Mouse (Mus musculus): ENCODE measurements around the gene Tfap2a. TPM values are rescaled to one million over a fixed set of nuclear protein-coding genes. Genes with fewer than 3 reads are reported as not detected.

Tfap2a gene
- polyA plus RNA-seq, 1 experiment from 2014 or later = 9.5 TPM

DNA sequence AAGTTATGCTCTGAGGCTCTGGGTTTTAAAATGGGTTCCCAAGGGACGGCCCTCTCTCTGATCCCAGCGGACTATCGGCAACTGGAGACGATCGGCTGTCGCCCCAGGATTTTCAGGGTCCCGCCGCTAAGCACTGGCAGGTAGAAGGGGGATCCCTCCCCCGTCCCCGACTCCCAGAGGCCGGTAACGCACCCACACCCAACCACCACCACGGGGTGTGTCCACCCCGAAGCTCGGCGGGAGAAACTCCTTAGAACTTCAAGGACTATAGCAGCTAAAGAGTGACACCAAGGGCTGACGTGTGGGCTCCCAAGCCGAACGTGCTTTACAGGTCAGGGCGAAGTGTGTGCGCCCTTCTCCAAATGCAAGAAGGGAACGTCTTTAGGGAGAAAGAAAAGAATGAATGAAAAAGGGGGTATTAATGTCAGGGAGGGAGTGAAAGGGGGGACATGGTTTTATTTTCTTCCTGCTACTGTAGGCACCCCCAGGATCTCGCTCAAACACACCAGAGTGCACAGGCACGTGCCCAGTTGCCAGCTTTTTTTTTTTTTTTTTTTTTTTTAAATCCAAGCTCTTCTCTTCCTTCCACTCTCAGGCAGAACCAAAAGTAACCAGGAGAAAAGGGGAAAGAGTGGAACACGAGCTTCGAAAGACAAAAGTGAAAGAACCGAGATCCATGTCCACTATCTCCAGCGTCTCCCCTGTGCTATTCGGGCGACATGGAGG lies 5.2 kb downstream of the Tfap2a start:
- Histone ChIP-seq H3K9me3 (no peaks in the 10 kb centered on the region), H3K4me1 (peaks cover 28% of the 10 kb centered on the region; the same call in 1 of the 2 replicates), H3K9ac (peak overlapping the region; percentile 84), H3K36me3 (no peaks in the 10 kb centered on the region), H3K4me3 (peak overlapping the region; percentile 59), H3K4me2 (replicated peaks) (peak overlapping the region; percentile 71), H3K27ac (peak overlapping the region; percentile 44; the same call in 1 of the 2 replicates), H3K27me3 (peaks cover 79% of the 10 kb centered on the region)
- under 1% methylated on average over 30 of the region's 30 CpGs for WGBS
- no peak for ATAC-seq (ENCODE audit: low FRiP score, low read depth)

DNA sequence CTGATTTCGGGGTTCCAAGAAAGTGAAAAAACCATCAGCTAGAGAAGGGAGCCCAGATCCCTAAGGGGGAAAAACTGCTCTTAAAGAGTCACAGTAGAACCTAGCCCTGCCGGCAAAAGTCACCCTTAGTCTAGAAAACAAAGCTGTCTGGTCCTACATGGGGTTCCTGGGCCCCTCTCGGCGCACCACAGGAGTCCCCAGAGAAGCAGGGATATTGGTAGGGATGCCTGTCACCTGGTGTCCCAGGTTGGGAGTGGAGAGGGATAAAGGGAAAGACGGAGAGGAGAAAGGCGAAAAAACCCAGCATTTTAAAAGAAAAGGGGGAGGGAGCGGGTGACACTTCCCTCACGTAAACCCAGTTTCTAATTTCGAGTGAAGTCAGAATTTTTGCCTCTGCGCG lies 6.1 kb downstream of the Tfap2a start:
- H3K4me3 ChIP-seq = peak overlapping the region; percentile 59
- peak overlapping the region; percentile 84 for H3K9ac ChIP-seq
- H3K27me3 ChIP-seq = peaks cover 77% of the 10 kb centered on the region
- WGBS = under 1% methylated on average over 11 of the region's 11 CpGs
- no peaks in the 10 kb centered on the region for H3K36me3 ChIP-seq
- peak overlapping the region; percentile 71 for H3K4me2 ChIP-seq (replicated peaks)
- no peaks in the 10 kb centered on the region for H3K9me3 ChIP-seq
- peak overlapping the region; percentile 91 for H3K27ac ChIP-seq
- no peak for ATAC-seq (ENCODE audit: low FRiP score, low read depth)
- peaks cover 25% of the 10 kb centered on the region; the same call in 1 of the 2 replicates for H3K4me1 ChIP-seq

DNA sequence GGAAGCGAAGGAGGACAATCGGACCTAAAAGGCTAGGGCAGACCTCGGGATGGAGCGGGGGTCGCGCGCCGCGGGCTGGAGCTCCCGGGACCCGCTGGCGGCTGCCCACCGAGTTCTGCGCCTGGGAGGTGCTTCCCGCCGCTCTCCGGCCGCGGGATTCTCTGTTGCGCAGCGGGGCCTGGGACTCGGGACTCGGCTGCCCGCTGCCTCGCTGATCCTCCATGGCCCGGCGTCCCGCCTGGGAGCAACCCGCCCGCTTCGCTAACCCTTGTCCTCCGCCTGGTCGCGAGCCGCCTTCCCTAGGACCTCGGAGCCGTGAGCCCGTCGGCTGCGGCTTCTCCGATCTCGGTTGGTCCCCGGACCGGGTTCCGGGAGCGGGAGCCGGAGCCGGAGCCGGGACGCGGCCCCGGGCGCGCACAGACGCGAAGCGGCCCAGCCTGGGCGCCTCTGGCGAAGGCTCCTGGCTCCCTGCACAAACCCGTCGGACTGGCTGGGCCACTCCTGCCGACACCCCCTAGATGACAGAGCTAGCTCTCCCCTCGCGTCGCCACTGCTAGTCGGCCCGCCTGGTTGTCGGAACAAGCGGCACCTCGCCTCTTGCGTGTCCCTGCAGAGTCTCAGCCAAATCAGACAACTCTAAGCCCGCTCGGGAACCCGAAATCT lies 6.9 kb downstream of the Tfap2a start:
- no peaks in the 10 kb centered on the region for H3K9me3 ChIP-seq
- H3K4me2 ChIP-seq (replicated peaks) = peak overlapping the region; percentile 71
- WGBS = under 1% methylated on average over 74 of the region's 74 CpGs
- H3K4me3 ChIP-seq = peak overlapping the region; percentile 59
- peak; percentile 8; the same call in 1 of the 2 replicates for ATAC-seq (ENCODE audit: low FRiP score, low read depth)
- H3K27ac ChIP-seq = peak overlapping the region; percentile 91
- H3K27me3 ChIP-seq = peaks cover 72% of the 10 kb centered on the region
- peak overlapping the region; percentile 84 for H3K9ac ChIP-seq
- H3K36me3 ChIP-seq = no peaks in the 10 kb centered on the region
- peaks cover 25% of the 10 kb centered on the region; the same call in 1 of the 2 replicates for H3K4me1 ChIP-seq

DNA sequence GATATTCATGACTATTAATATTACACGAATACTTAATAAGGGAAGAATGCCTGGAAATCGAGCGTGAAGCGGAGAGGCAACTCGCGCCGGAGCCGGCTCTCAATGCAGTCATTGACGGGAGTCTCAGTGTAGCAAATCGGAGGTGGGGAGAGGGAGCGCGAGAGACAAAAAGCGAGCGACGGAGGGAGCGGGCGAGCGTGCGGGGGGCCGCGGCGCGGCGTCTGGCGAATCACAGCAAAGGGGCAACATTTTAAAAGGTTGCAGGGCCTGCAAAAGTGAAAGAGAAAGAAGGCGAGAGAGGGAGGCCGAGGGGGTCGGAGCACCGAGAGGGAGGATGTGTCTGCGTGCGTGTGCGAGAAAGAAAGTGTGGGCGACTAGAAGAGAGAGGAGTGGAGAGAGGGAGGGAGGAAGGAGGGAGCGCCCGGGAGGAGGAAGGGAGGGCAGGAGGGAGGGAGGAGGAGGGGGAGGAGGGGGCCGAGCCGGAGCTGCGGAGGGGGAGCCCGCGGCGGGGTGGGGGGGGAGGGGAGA lies 7.5 kb downstream of the Tfap2a start:
- no peaks in the 10 kb centered on the region for H3K36me3 ChIP-seq
- H3K27me3 ChIP-seq = peaks cover 70% of the 10 kb centered on the region
- H3K9me3 ChIP-seq = no peaks in the 10 kb centered on the region
- peak; percentile 43 for ATAC-seq (ENCODE audit: low FRiP score, low read depth)
- peak overlapping the region; percentile 59 for H3K4me3 ChIP-seq
- peak overlapping the region; percentile 84 for H3K9ac ChIP-seq
- H3K4me1 ChIP-seq = peaks cover 25% of the 10 kb centered on the region; the same call in 1 of the 2 replicates
- whole genome bisulfite sequencing = under 1% methylated on average over 37 of the region's 41 CpGs
- H3K4me2 ChIP-seq (replicated peaks) = peak overlapping the region; percentile 71
- H3K27ac ChIP-seq = peak overlapping the region; percentile 91

DNA sequence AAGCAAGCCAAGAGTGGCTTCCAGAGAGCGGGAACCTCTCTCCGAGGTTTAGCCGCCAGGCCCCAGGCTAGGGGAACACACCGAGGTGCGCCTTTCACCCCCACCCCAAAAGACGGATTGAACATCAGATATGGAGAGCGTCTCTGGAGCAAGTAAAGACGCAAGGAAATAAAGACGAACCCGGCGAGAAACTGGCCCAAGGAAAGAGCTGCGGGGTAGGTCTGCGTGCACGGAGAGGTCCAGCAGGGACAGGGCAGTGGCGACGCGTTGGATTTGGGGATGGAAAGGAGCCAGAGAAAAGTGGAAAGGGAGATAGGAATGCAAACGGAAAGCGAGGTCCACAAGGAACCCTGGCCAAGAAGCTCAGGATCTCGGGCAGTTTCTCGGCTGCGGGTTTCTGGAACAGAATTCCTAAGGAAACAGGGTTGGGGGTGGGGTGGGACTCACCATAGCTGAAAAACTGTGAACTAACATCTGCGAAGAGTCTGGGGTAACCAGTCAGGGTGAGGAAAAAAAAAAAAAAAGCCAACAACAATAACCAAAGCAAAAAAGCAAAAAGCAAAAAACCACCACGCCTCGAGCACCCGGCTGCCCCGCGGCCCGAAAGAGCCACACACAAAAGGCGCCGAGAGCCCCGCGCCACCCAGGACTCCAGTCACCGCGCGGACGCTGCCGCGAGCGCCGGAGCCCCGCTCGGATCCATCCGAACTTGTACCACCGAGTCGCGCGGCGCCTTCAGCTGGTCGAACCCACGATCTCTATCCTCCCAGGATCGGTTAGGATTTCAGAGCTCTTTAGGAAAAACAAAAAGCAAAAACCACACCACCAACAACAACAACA lies 8.4 kb downstream of the Tfap2a start:
- no peaks in the 10 kb centered on the region for H3K36me3 ChIP-seq
- peak overlapping the region; percentile 71 for H3K4me2 ChIP-seq (replicated peaks)
- H3K4me3 ChIP-seq = peak overlapping the region; percentile 59
- peaks cover 21% of the 10 kb centered on the region; the same call in 1 of the 2 replicates for H3K4me1 ChIP-seq
- under 1% methylated on average over 52 of the region's 52 CpGs for WGBS
- H3K27me3 ChIP-seq = peaks cover 70% of the 10 kb centered on the region
- ATAC-seq (ENCODE audit: low FRiP score, low read depth) = no peak
- no peaks in the 10 kb centered on the region for H3K9me3 ChIP-seq
- H3K27ac ChIP-seq = peak overlapping the region; percentile 85
- H3K9ac ChIP-seq = peak overlapping the region; percentile 84

DNA sequence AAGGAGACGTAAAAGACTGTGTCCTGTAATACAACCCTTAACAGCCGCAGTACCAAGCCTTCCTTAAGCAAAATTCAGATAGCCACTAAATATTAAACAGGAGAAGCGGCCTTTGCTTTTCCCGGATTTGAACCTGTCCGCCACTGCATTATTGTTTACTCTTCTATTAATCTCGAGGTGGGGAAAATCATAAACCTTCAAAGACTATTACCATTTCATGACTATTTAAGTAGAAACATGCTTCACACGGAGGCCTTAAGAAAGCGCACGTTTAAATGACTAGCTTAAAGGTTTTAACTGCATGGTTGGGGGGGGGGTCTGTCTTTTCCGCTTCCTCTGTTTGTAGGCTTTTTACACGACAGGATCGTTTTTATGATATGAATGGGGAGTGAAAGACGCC lies 9.1 kb downstream of the Tfap2a start:
- H3K27ac ChIP-seq = peak overlapping the region; percentile 85
- no peaks in the 10 kb centered on the region for H3K9me3 ChIP-seq
- H3K9ac ChIP-seq = peak overlapping the region; percentile 84
- no peaks in the 10 kb centered on the region for H3K36me3 ChIP-seq
- peak overlapping the region; percentile 59 for H3K4me3 ChIP-seq
- WGBS = 3% methylated on average over 13 of the region's 13 CpGs
- ATAC-seq (ENCODE audit: low FRiP score, low read depth) = no peak
- peaks cover 13% of the 10 kb centered on the region; the same call in 1 of the 2 replicates for H3K4me1 ChIP-seq
- peak overlapping the region; percentile 71 for H3K4me2 ChIP-seq (replicated peaks)
- peaks cover 69% of the 10 kb centered on the region for H3K27me3 ChIP-seq

DNA sequence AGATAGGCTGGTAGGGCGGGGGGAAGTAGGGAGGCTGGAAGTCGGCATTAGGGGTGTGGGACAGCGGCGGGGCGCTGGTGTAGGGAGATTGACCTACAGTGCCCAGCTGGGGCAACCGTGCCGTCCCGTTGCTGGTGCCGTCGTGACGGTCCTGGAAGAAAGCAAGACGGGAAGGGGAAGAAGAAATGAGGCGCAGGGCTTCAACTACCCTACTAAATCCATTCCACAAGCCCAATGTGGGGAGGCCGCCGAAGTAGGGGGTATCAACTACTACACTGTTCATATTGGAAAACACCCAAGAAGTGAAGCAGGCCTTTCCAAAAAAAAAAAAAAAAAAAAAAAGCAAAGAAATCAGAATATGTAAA lies 9.6 kb downstream of the Tfap2a start:
- no peaks in the 10 kb centered on the region for H3K9me3 ChIP-seq
- peak overlapping the region; percentile 84 for H3K9ac ChIP-seq
- peak overlapping the region; percentile 77 for H3K27ac ChIP-seq
- under 1% methylated on average over 15 of the region's 15 CpGs for WGBS
- peaks cover 10% of the 10 kb centered on the region; the same call in 1 of the 2 replicates for H3K4me1 ChIP-seq
- H3K4me2 ChIP-seq (replicated peaks) = peak overlapping the region; percentile 71
- peak overlapping the region; percentile 59 for H3K4me3 ChIP-seq
- no peaks in the 10 kb centered on the region for H3K36me3 ChIP-seq
- H3K27me3 ChIP-seq = peaks cover 70% of the 10 kb centered on the region
- no peak for ATAC-seq (ENCODE audit: low FRiP score, low read depth)

DNA sequence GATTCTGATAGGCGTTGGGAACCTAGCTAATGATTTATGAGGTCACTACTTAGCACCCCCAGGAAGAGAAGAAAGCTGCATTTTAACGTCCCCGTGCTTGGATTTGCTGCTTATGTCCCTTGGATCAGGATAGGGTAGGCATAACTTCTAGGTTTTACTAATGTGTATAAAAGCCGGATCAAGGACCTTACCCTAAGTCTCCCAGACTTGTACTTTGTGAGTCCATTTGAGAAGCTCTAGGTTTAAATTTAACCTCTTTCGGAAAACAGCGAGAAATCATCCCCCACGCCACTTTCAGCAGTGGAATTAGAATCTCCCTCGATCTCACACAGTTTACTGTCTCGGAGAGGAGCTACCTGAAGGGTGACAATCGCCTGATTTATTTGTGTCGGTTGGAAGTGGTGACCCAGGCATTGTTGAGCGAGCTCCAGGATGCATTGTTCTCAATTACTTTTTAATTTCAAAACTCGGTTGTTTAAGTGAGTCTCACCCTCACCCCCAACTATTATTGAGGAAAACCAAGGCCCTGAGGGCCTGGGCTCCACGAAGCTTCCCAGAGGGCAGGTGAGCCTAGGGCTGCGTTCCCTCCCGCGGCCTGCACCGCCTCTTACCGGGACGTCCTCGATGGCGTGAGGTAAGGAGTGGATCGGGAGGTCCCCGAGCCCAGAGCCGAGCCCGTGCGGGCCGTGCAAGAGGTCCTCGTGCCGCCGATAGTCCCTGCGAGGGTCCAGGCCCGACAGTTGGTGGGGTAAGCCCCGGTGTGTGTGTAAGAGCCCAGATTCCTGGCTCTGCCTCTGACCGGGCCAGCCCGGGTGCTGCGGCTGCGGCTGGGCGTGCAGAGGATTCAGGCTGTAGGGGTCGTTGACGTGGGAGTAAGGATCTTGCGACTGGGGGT lies 10.2 kb downstream of the Tfap2a start:
- Histone ChIP-seq H3K4me2 (replicated peaks) (peak overlapping the region; percentile 71), H3K36me3 (no peaks in the 10 kb centered on the region), H3K9ac (peak overlapping the region; percentile 84), H3K4me1 (peaks cover 13% of the 10 kb centered on the region), H3K9me3 (no peaks in the 10 kb centered on the region), H3K27me3 (peaks cover 69% of the 10 kb centered on the region), H3K27ac (peak overlapping the region; percentile 77), H3K4me3 (peak overlapping the region; percentile 59)
- ATAC-seq (ENCODE audit: low FRiP score, low read depth) = no peak
- WGBS = 2% methylated on average over 42 of the region's 42 CpGs

DNA sequence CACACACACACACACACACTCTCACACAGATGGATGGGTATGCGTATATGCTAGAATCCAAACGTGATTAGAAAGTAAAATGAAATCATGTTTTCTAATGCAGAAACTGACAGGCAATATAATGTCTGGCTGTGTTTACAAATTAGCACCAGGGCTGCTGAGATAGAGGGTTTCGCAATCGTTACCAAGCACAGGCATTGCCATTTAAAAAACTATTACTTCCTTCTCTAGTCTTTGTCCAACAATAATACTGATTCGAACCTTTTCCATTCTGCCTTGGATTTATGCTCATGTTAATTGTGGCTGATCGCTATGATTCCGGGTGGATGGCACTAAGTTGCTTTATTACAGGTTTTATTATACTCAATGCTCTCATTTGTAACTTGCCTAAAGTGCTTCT lies 12.3 kb downstream of the Tfap2a start:
- H3K4me2 ChIP-seq (replicated peaks) = peak overlapping the region; percentile 50
- no peak for ATAC-seq (ENCODE audit: low FRiP score, low read depth)
- H3K27me3 ChIP-seq = peaks cover 59% of the 10 kb centered on the region

DNA sequence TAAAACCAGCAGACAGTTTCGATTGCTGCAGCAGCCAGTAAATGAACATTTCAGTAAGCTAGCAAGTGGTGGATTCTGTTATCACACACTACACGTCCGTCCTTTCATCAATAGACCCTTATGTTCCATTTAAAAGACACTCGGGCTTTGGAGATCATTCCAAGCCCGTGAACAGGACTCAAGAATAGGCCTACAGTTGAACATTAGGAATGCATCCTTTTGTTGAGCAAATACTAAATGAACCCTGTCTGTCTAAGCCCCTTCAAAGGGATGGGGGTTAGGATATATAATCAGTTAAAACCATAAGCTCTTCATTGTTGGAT lies 14.6 kb downstream of the Tfap2a start:
- peaks cover 70% of the 10 kb centered on the region for H3K27me3 ChIP-seq
- no peak for ATAC-seq (ENCODE audit: low FRiP score, low read depth)
- H3K4me2 ChIP-seq (replicated peaks) = peak overlapping the region; percentile 83
- no peaks in the 10 kb centered on the region for H3K36me3 ChIP-seq
- H3K27ac ChIP-seq = no peak overlapping the region; the same call in 1 of the 2 replicates
- H3K9ac ChIP-seq = peak overlapping the region; percentile 66
- H3K4me3 ChIP-seq = peak overlapping the region; percentile 55
- 8% methylated on average over 5 of the region's 5 CpGs for WGBS
- H3K9me3 ChIP-seq = no peaks in the 10 kb centered on the region
- H3K4me1 ChIP-seq = peaks cover 21% of the 10 kb centered on the region

More for the DNA sequence above, 12.3 kb downstream of the Tfap2a start:
- WGBS = 3% methylated on average over 7 of the region's 7 CpGs
- Histone ChIP-seq H3K27ac (no peak overlapping the region), H3K4me1 (peaks cover 10% of the 10 kb centered on the region; the same call in 1 of the 2 replicates), H3K4me3 (peak overlapping the region; percentile 30), H3K9ac (no peak overlapping the region), H3K9me3 (no peaks in the 10 kb centered on the region), H3K36me3 (no peaks in the 10 kb centered on the region)

Data from limb, embryonic 13.5 days (tissue).